Mouse (Mus musculus) forebrain, embryonic 14.5 days (tissue): Measurements from ENCODE around the gene Ppat. TPM values are rescaled to one million over a fixed set of nuclear protein-coding genes. Genes with fewer than 3 reads are reported as not detected.

Source experiments
- ATAC-seq: fragments of 200-750 bp; cut with Nextera tagmentation; 2 replicates; pipeline ENCODE4 v1.8.0; 2017; ENCODE audit warnings: mild to moderate bottlenecking, moderate library complexity
- DNase-seq: peaks from one replicate; pipeline ENCODE4 v3.0.0-alpha.2; 2015; ENCODE audit warnings: low spot score
- H3K27ac ChIP-seq: fragments of 300-500 bp; sonication (generic); 2 replicates; pipeline ENCODE4 v1.5.1; 2014; ENCODE audit warnings: low read depth, mild to moderate bottlenecking, control low read depth, low read length, moderate library complexity
- H3K27me3 ChIP-seq: fragments of 300-500 bp; sonication (generic); replicated peaks from 2 replicates; pipeline ENCODE4 v1.6.1; 2014; ENCODE audit warnings: low read length, control low read depth, mixed read lengths; ENCODE audit not compliant: control insufficient read depth, insufficient read depth
- H3K36me3 ChIP-seq: fragments of 300-500 bp; sonication (generic); 2 replicates; pipeline ENCODE4 v1.6.1; 2014; ENCODE audit warnings: low read length, control low read depth; ENCODE audit not compliant: control insufficient read depth, insufficient read depth
- H3K4me1 ChIP-seq: fragments of 300-500 bp; sonication (generic); 2 replicates; pipeline ENCODE4 v1.6.1; 2014; ENCODE audit warnings: antibody characterized with exemption, low read length, control low read depth; ENCODE audit not compliant: control insufficient read depth, insufficient read depth
- H3K4me2 ChIP-seq: fragments of 300-500 bp; sonication (generic); 2 replicates; pipeline ENCODE4 v1.6.1; 2014; ENCODE audit warnings: mild to moderate bottlenecking, control low read depth, low read length
- H3K4me3 ChIP-seq: fragments of 300-500 bp; sonication (generic); 2 replicates; pipeline ENCODE4 v1.5.1; 2014; ENCODE audit warnings: low read depth, low read length, control low read depth
- H3K9ac ChIP-seq: fragments of 300-500 bp; sonication (generic); 2 replicates; pipeline ENCODE4 v1.6.1; 2014; ENCODE audit warnings: mild to moderate bottlenecking, low read length, control low read depth, moderate library complexity
- H3K9me3 ChIP-seq: fragments of 300-500 bp; sonication (generic); replicated peaks from 2 replicates; pipeline ENCODE4 v1.6.1; 2016; ENCODE audit warnings: low read length, control low read depth, mixed read lengths; ENCODE audit not compliant: control insufficient read depth
- WGBS: fragments of 180-500 bp; shearing (Covaris S2); extraction: QIAGEN DNeasy Blood & Tissue Kit; methylation state at CpG from one replicate; pipeline ENCODE4 v1.1.7; 2014; 5-methylcytosine and 5-hydroxymethylcytosine counted together
- polyA plus RNA-seq: library from polyadenylated mRNA; unstranded; fragments of >200 nt; fragmentation: Nextera tagmentation; extraction: Ambion mirVana; gene quantifications from 2 replicates; pipeline ENCODE4 v1.2.1, GENCODE M21; 2014

The Ppat gene
- 16.3 and 19.5 TPM in 2 replicates for polyA plus RNA-seq

- peaks cover 16% of the 10 kb centered on the region; the same call in 1 of the 2 replicates for H3K4me1 ChIP-seq
- no peaks in the 10 kb centered on the region for H3K9me3 ChIP-seq
- DNase-seq (peak; percentile 99), ATAC-seq (peak; percentile 97)
- H3K4me2 ChIP-seq = peak within 1 kb of the TSS; percentile 88
- H3K27me3 ChIP-seq = no peaks in the 10 kb centered on the region
- H3K4me3 ChIP-seq = peak within 1 kb of the TSS; percentile 57
- H3K9ac ChIP-seq = peak within 1 kb of the TSS; percentile 61
- under 1% methylated on average over 78 of the region's 81 CpGs for WGBS
- H3K36me3 ChIP-seq = peaks cover 10% of the 10 kb centered on the region
- peak within 1 kb of the TSS; percentile 76 for H3K27ac ChIP-seq
Measured at GRCm38 (mm10) chr5:76951106-76952027, at the start of gene Ppat, which contains the start of gene Paics. TSS of gene Ppat (minus strand) at chr5:76951578. TSS of gene Paics (plus strand) at chr5:76951307.

DNA sequence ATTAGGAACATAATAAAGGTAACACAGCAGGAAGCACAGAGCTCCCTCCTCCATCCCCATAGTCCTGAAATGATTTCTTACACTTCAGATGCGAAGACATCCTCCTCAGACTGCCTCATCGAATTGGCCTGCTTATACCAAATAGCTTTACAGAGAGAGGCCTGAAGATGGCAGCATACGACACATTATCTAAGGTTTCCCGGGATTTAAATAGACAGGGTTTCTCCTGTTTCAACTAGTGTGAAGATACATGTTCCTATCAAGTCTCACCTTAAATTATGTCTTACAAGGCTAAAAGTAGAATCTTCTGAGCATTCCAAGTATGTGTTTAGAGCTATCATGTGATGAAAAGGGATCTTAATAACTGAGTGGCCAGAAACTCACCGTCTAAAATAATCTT, 47.0 kb upstream of the Ppat start:
- H3K9ac ChIP-seq = no peak overlapping the region
- H3K36me3 ChIP-seq = peaks cover 61% of the 10 kb centered on the region

GRCm38 (mm10) chr5:76993174-76993814, 41.9 kb upstream of the Ppat start:
- DNase-seq (no peak), ATAC-seq (no peak)
- no peaks in the 10 kb centered on the region for H3K27me3 ChIP-seq
- H3K4me2 ChIP-seq = no peak overlapping the region
- H3K9me3 ChIP-seq = no peaks in the 10 kb centered on the region
- 95% methylated on average over 5 of the region's 5 CpGs for whole genome bisulfite sequencing
- peaks cover 90% of the 10 kb centered on the region for H3K36me3 ChIP-seq
- H3K4me1 ChIP-seq = no peaks in the 10 kb centered on the region
- no peak overlapping the region for H3K27ac ChIP-seq
- H3K9ac ChIP-seq = no peak overlapping the region
- H3K4me3 ChIP-seq = no peak overlapping the region

More for the DNA sequence above, 47.0 kb upstream of the Ppat start:
- DNase-seq (peak; percentile 90), ATAC-seq (no peak)
- no peak overlapping the region for H3K4me3 ChIP-seq
- H3K27ac ChIP-seq = no peak overlapping the region
- H3K9me3 ChIP-seq = no peaks in the 10 kb centered on the region
- H3K27me3 ChIP-seq = no peaks in the 10 kb centered on the region
- 52% methylated on average over 5 of the region's 5 CpGs for WGBS
- no peaks in the 10 kb centered on the region for H3K4me1 ChIP-seq
- H3K4me2 ChIP-seq = no peak overlapping the region

DNA sequence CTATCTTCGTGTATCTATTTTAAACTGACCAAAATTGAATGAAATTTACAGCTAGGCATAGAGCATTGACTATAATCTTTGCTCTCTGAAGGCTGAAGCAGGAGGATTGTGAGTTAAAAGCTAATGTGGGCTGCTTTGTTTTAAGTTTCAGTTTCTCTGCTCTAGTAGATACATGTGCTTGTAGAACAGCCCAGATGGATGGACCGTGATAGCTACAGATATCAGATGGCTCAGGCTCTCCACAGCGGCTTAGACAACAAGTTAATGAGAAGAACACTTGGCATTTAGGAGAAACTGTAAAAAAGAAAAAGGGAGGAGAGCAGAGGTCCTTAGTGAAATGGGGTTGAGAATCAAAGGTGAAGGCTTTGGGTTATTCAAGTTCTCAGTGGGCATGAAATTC, 39.4 kb upstream of the Ppat start:
- H3K4me2 ChIP-seq = no peak overlapping the region
- WGBS = 97% methylated on average over 3 of the region's 3 CpGs
- H3K36me3 ChIP-seq = peaks cover 87% of the 10 kb centered on the region
- H3K4me1 ChIP-seq = no peaks in the 10 kb centered on the region
- no peak overlapping the region for H3K4me3 ChIP-seq
- H3K27ac ChIP-seq = no peak overlapping the region
- no peaks in the 10 kb centered on the region for H3K9me3 ChIP-seq
- H3K27me3 ChIP-seq = no peaks in the 10 kb centered on the region
- H3K9ac ChIP-seq = no peak overlapping the region
- ATAC-seq (no peak), DNase-seq (no peak)

GRCm38 (mm10) chr5:76984015-76984414, 32.6 kb upstream of the Ppat start:
- ATAC-seq (no peak), DNase-seq (no peak)
- Histone ChIP-seq H3K36me3 (peaks cover 82% of the 10 kb centered on the region), H3K4me3 (no peak overlapping the region), H3K9ac (no peak overlapping the region), H3K4me2 (no peak overlapping the region), H3K4me1 (no peaks in the 10 kb centered on the region), H3K27ac (no peak overlapping the region), H3K27me3 (no peaks in the 10 kb centered on the region), H3K9me3 (no peaks in the 10 kb centered on the region)
- 95% methylated on average over 11 of the region's 11 CpGs for WGBS

- no peak overlapping the region for H3K9ac ChIP-seq
- 89% methylated on average over 8 of the region's 8 CpGs for WGBS
Measured at GRCm38 (mm10) chr5:76975736-76976135, 24.4 kb upstream of the Ppat start.

GRCm38 (mm10) chr5:76974554-76975285, 23.3 kb upstream of the Ppat start, which contains the start of gene Srp72:
TSS of gene Srp72 (plus strand) at chr5:76974683.
- peaks cover 13% of the 10 kb centered on the region for H3K4me1 ChIP-seq
- H3K27ac ChIP-seq = peak within 1 kb of the TSS; percentile 75
- peak within 1 kb of the TSS; percentile 90 for H3K4me3 ChIP-seq
- ATAC-seq (peak; percentile 94), DNase-seq (peak; percentile 92)
- H3K36me3 ChIP-seq = peaks cover 28% of the 10 kb centered on the region; the same call in 1 of the 2 replicates
- H3K9me3 ChIP-seq = no peaks in the 10 kb centered on the region
- peak within 1 kb of the TSS; percentile 94 for H3K4me2 ChIP-seq
- H3K9ac ChIP-seq = peak within 1 kb of the TSS; percentile 83
- no peaks in the 10 kb centered on the region for H3K27me3 ChIP-seq
- WGBS = 0% methylated on average over 52 of the region's 60 CpGs

More at GRCm38 (mm10) chr5:76975736-76976135, 24.4 kb upstream of the Ppat start:
- ATAC-seq (no peak), DNase-seq (no peak)
- no peaks in the 10 kb centered on the region for H3K27me3 ChIP-seq
- H3K9me3 ChIP-seq = no peaks in the 10 kb centered on the region
- no peak overlapping the region for H3K27ac ChIP-seq
- H3K4me1 ChIP-seq = peaks cover 13% of the 10 kb centered on the region
- peak overlapping the region; percentile 80 for H3K4me2 ChIP-seq
- peak overlapping the region; percentile 90; the same call in 1 of the 2 replicates for H3K4me3 ChIP-seq
- H3K36me3 ChIP-seq = peaks cover 33% of the 10 kb centered on the region

GRCm38 (mm10) chr5:76974207-76974553, 22.8 kb upstream of the Ppat start:
- Histone ChIP-seq H3K27ac (no peak overlapping the region), H3K4me3 (peak overlapping the region; percentile 90), H3K9ac (peak overlapping the region; percentile 83), H3K36me3 (peaks cover 28% of the 10 kb centered on the region), H3K27me3 (no peaks in the 10 kb centered on the region), H3K9me3 (no peaks in the 10 kb centered on the region), H3K4me2 (peak overlapping the region; percentile 94), H3K4me1 (peaks cover 13% of the 10 kb centered on the region)
- peak; percentile 64; the same call in 1 of the 2 replicates for ATAC-seq
- no peak for DNase-seq
- WGBS = 5% methylated on average over 17 of the region's 17 CpGs
